In the genomic region with DNA sequence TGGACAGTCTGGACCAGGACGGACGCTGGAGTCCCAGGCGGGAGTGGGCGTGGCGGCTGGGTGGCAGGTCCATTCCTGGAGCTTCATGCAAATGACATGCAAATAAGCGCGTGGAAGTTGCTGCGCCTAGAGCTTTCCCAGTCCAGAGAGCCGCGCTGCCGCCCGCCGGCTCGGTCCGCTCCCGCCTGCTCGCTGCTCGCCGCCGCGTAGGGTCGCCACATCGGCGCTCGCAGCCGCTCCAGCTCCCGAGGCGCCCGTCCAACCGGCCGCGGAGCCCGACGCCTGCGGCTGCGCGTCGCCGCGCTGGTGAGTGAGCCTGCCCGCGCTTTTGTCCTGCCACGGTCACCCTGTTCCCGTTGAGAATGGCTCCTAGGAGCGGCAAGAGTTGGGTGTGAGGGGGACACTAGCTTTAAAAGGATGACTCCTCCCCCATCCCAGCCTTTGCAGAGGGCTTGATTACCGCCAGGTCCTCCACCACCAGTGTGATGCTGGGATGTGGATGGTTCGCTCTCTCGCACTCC, we compare ENCODE assay signal across 8 mouse cellular contexts. TPM values are rescaled to one million over a fixed set of nuclear protein-coding genes. Genes with fewer than 3 reads are reported as not detected.
DNase-seq lines count a peak whose midpoint lies in the region; ATAC-seq lines count a peak whose summit lies in the region.

TSS of gene Mylk (plus strand) at position 146 of the 521 bp plus-strand sequence.

- H3K4me1 ChIP-seq in hindbrain, embryonic 13.5 days (replicated peaks): peaks cover 23% of the 10 kb centered on the region

- H3K27me3 ChIP-seq in hindbrain, embryonic 13.5 days: peaks cover 34% of the 10 kb centered on the region

- H3K27ac ChIP-seq in hindbrain, embryonic 13.5 days: peak within 1 kb of the TSS; percentile 44; the same call in 1 of the 2 replicates

- H3K9ac ChIP-seq in hindbrain, embryonic 13.5 days: peak within 1 kb of the TSS; percentile 68

- H3K9me3 ChIP-seq in hindbrain, embryonic 13.5 days: no peaks in the 10 kb centered on the region

- ATAC-seq in hindbrain, embryonic 13.5 days (ENCODE audit: low FRiP score): peak; percentile 89

- WGBS in hindbrain, embryonic 13.5 days: under 1% methylated on average over 48 of the region's 48 CpGs

- peak within 1 kb of the TSS; percentile 86 for H3K4me2 ChIP-seq in hindbrain, embryonic 13.5 days

- DNase-seq in adrenal gland, adult 2 months: peak; percentile 95
- peak; percentile 49 to 61 for DNase-seq in cerebellum, postnatal 4 days (ENCODE audit: low spot score in 2 of 2)
- peak; percentile 82 for DNase-seq in gastrocnemius, adult 18-20 months (ENCODE audit: low spot score)
- peak; percentile 44 to 48 for DNase-seq in layer of hippocampus, postnatal 36 days
- peak; percentile 95 for DNase-seq in lung, postnatal 10 days
- peak; percentile 92 for DNase-seq in retina, embryonic 14.5 days (ENCODE audit: low spot score)
- peak; percentile 93 for DNase-seq in urinary bladder, postnatal 14 days (ENCODE audit: low spot score)

- peak within 1 kb of the TSS; percentile 50 for H3K4me3 ChIP-seq in hindbrain, embryonic 13.5 days

- no peaks in the 10 kb centered on the region for H3K36me3 ChIP-seq in hindbrain, embryonic 13.5 days

RNA-seq across cellular contexts. Expression of gene Mylk, which starts in this region (rescaled TPM):
- total RNA-seq in adrenal gland, adult 2 months (2021): 10 to 100 TPM; 53.7 to 58.8 TPM
- 20.0 and 21.1 TPM in 2 replicates for polyA plus RNA-seq in adrenal gland, adult 2 months (2012; rRNA removed)
- 10 to 100 TPM; 21.8 to 26.2 TPM for total RNA-seq in gastrocnemius, adult 18-20 months (2021)
- polyA plus RNA-seq in hindbrain, embryonic 13.5 days (2015; fragmentation: Nextera tagmentation; extraction: Ambion mirVana): 4.9 and 5.0 TPM in 2 replicates
- total RNA-seq in layer of hippocampus, postnatal 36 days (2021): 10 to 100 TPM; 13.4 to 14.5 TPM

Comparison
In these comparisons a context has a peak if more than half of its experiments do, and no peak if none do; other contexts are left out.
1. Peak in every context shown above with its lines: DNase-seq, ATAC-seq, H3K4me3 ChIP-seq and H3K27ac ChIP-seq.